Mouse (Mus musculus): ENCODE measurements at regions not wholly inside any gene's neighbourhood (a gene's known extent, or its start where the extent isn't known, plus 50 kb on each side); places are given as distances from the start of the nearest gene placed in this dataset.

DNA sequence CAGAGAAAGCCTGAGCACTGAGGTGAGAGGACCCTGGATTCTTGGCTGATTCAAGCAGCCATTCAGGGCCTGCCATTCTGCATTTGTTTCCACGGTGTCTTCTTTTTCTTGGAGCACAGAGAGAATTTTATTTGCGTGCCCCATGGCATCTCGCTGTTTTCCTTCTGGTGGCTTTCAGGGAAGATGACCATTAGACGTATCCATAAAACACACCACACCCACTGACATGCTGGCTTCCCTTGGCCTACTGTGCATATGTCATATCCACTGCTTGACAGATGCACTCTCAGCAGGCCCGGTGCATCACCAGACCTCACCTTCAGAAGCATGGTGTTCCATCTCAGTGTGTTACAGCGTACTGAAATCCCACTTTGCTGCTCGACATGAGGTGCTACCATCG, 131.0 kb upstream of the Cnr1 start:
- DNase-seq (ENCODE audit: low spot score), result no peak

- DNase-seq (ENCODE audit: low spot score), result no peak
Measured at GRCm38 (mm10) chr4:33795461-33795860, 128.9 kb upstream of the Cnr1 start.

GRCm38 (mm10) chr4:33797964-33798363, 126.4 kb upstream of the Cnr1 start:
- DNase-seq (ENCODE audit: low spot score), result no peak

DNA sequence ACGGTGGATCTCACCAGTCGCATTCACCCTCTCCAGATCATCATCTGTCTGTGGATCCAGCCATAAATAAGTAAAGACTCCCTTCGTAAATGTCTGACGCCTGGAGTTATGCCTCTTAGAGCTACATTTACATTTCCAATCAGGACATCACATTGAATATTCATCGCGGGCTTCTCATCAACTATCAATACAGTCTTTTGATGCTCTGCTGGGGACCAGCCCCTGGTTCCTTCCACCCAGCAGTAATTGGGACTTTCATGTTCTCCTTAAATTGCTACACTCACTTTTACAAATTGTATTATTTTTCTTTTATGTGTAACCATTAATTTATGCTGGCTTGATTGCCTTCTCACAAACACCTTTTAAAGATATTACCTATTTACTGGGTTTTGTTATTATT, 125.7 kb upstream of the Cnr1 start:
- DNase-seq (ENCODE audit: low spot score), result no peak

GRCm38 (mm10) chr4:33799110-33799509, 125.3 kb upstream of the Cnr1 start:
- DNase-seq (ENCODE audit: low spot score), result no peak

DNA sequence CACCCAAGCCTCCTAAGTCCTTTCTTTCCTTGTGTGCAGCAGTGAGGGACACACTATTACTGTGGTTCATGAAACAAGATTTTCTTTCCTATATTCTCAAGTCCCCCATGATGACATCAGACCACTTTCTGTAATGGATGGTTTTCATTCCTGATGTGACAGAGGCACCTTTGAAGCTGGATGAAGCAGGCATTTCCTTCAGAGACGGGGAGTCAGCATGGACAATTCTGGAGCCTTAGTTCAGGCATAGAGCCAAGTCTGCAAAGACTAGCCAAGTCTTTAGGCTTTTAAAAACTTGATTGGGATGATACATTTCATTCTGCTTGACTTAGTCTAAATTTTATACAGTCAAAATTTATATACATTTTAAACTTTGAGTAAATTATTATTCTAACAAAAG, 124.6 kb upstream of the Cnr1 start:
- DNase-seq (ENCODE audit: low spot score), result no peak

DNA sequence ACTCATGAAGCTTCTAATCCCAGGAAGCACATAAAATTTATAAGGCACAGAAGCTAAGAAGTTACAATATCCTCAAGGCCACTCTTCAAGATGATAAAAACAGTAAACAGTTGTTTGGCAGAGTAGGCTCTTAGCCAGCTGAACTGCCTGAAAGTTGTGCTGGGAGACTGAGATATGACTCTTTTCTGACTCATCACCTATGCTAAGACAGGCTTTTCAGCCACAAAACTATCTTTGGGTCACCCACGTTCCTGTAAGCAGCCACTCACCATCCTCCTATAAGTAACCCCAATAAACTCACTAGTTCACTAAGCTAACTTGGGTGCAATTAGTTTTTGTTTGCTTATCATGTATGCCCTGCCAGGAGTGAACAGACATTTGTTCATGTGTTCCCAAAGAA, 112.1 kb upstream of the Cnr1 start:
- DNase-seq (ENCODE audit: low spot score), result no peak

DNA sequence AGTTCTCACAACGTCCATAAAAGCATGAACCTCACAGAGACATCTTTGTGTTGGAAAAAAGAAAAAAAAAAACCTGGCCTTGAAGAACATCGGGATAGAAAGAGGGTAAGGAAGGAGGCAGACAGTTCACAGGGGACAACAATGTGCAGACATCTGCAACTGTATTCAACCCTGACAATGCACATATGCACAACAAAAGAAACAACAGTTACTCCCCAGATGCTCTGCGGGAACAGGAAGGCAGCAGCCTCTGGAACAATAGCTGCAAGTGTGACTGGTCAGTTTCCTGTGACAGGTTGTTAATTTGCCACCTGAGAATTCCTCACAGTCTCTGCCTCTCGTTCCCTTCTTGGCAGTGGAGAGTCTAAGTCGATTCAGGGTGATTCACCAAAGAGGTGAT, 100.5 kb upstream of the Cnr1 start:
- no peak for DNase-seq (ENCODE audit: low spot score)

GRCm38 (mm10) chr4:33833134-33833533, 91.3 kb upstream of the Cnr1 start:
- no peak for DNase-seq (ENCODE audit: low spot score)

DNA sequence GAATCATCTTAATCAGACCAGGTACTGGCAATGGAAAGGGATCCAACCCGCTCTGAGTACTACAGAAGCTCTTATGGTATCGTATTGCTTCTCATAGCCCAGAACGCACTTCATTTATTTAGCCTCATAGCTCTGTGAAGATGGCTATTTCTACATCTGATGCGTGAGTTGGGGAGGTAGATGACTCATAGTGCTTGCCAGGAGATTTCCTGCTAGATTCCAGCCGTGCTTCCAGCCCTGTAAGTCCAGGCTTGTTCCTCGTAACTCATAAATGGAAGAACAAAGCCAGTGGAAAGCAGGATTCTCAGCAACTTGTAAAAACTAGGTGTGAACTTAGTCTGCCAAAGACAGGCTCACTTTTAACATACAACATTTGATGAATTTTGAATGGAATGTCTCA, 86.0 kb upstream of the Cnr1 start:
- DNase-seq (ENCODE audit: low spot score), result no peak

GRCm38 (mm10) chr4:33840119-33840518, 84.3 kb upstream of the Cnr1 start:
- no peak for DNase-seq (ENCODE audit: low spot score)

DNA sequence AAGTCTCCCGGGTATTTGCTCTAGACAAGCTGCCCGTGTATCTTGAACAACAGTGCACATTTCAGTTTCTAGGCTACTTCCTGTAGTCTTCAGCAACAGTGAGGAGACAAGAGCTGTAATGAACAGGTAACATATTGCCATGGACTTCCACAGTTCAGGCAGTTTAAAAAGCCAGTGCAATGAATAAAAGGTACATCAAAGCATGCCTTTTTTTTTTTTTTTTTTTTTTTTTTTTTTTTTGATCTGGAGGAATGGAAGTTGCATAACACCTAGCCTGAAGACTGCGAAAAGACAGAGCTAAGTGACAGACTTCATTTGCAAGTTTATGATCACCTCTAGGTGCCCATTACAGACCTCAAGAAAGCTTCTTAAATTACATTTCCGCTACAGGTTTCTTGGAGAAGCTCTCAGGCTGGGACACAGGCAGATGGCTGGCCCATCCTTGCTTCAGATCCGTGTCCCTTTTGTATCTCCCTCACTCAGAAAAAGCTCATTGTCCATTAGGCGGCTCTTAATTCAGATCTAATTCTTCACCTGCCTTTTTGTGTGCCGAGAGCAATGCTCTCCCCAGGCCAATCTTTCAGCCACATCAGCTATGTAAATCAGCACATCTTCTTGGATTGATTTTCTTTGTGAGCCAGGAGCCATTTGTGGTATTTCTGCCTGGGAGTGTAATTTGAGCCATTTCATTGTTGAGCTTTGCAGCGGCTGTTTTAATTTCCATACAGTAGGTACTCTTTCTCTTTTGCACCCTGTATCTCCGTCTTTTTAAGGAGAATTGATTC, 78.6 kb upstream of the Cnr1 start:
- DNase-seq (ENCODE audit: low spot score), result no peak

DNA sequence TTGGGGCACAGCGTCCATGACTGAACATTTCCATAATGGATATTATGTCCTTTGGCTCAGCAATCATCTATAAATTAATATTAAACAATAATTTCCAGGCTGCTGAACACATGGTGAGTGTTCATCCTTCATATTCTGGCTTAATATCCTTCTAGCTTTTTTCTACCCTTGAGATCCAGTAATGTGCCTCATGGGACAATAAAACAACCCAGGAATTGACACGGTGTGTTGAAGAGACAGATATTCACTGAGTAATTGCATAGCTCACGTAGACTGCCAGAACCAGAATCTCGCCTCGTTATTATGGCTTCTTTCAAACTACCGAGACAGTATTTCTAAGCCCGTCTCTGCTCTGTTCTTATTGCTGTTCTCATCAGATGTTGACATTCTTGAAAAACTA, 74.1 kb upstream of the Cnr1 start:
- DNase-seq (ENCODE audit: low spot score), result no peak

GRCm38 (mm10) chr4:33852294-33852693, 72.1 kb upstream of the Cnr1 start:
- DNase-seq (ENCODE audit: low spot score), result no peak

- DNase-seq (ENCODE audit: low spot score), result no peak
Measured at GRCm38 (mm10) chr4:33855112-33855511, 69.3 kb upstream of the Cnr1 start.

GRCm38 (mm10) chr4:33867126-33867525, 57.3 kb upstream of the Cnr1 start:
- no peak for DNase-seq (ENCODE audit: low spot score)

GRCm38 (mm10) chr4:33869317-33869716, 55.1 kb upstream of the Cnr1 start:
- no peak for DNase-seq (ENCODE audit: low spot score)
